Mouse (Mus musculus) forebrain, embryonic 15.5 days (tissue): ENCODE measurements around the gene Apbb2. TPM values are rescaled to one million over a fixed set of nuclear protein-coding genes. Genes with fewer than 3 reads are reported as not detected.

Experiments used
- ATAC-seq: fragments of 200-750 bp; cut with Nextera tagmentation; replicated peaks from 2 replicates; pipeline ENCODE4 v1.8.0; 2017; ENCODE audit warnings: mild to moderate bottlenecking, moderate TSS enrichment, moderate library complexity
- H3K27ac ChIP-seq: fragments of 300-500 bp; sonication (generic); replicated peaks from 2 replicates; pipeline ENCODE4 v1.5.1; 2015; ENCODE audit warnings: mild to moderate bottlenecking, inconsistent platforms
- H3K27me3 ChIP-seq: fragments of 300-500 bp; sonication (generic); 2 replicates; pipeline ENCODE4 v1.6.1; 2015; ENCODE audit warnings: inconsistent platforms
- H3K36me3 ChIP-seq: fragments of 300-500 bp; sonication (generic); 2 replicates; pipeline ENCODE4 v1.6.1; 2015; ENCODE audit warnings: mild to moderate bottlenecking, inconsistent platforms
- H3K4me1 ChIP-seq: fragments of 300-500 bp; sonication (generic); 2 replicates; pipeline ENCODE4 v1.6.1; 2015; ENCODE audit warnings: inconsistent platforms
- H3K4me2 ChIP-seq: fragments of 300-500 bp; sonication (generic); replicated peaks from 2 replicates; pipeline ENCODE4 v1.6.1; 2015; ENCODE audit warnings: mild to moderate bottlenecking, inconsistent platforms
- H3K4me3 ChIP-seq: fragments of 300-500 bp; sonication (generic); 2 replicates; pipeline ENCODE4 v1.5.1; 2015; ENCODE audit warnings: mild to moderate bottlenecking, inconsistent platforms
- H3K9ac ChIP-seq: fragments of 300-500 bp; sonication (generic); replicated peaks from 2 replicates; pipeline ENCODE4 v1.6.1; 2015; ENCODE audit warnings: mild to moderate bottlenecking, inconsistent platforms
- H3K9me3 ChIP-seq: fragments of 300-500 bp; sonication (generic); 2 replicates; pipeline ENCODE4 v1.6.1; 2016; ENCODE audit warnings: inconsistent platforms
- WGBS: fragments of 180-500 bp; shearing (Covaris S2); methylation state at CpG from one replicate; pipeline ENCODE4 v1.1.7; 2015; ENCODE audit warnings: mixed read lengths; 5-methylcytosine and 5-hydroxymethylcytosine counted together
- polyA plus RNA-seq: library from polyadenylated mRNA; unstranded; fragments of >200 nt; fragmentation: Nextera tagmentation; extraction: Ambion mirVana; gene quantifications from 2 replicates; pipeline ENCODE4 v1.2.1, GENCODE M21; 2015

Gene Apbb2
- polyA plus RNA-seq, 1 experiment from 2014 or later = 85.8 TPM

GRCm38 (mm10) chr5:66400563-66400962, 218.0 kb downstream of the Apbb2 start:
- Histone ChIP-seq H3K4me1 (no peaks in the 10 kb centered on the region), H3K9me3 (no peaks in the 10 kb centered on the region), H3K4me2 (no peak overlapping the region), H3K27ac (no peak overlapping the region), H3K9ac (no peak overlapping the region), H3K36me3 (no peaks in the 10 kb centered on the region), H3K27me3 (no peaks in the 10 kb centered on the region), H3K4me3 (no peak overlapping the region)
- whole genome bisulfite sequencing = 88% methylated on average over 4 of the region's 4 CpGs
- no peak for ATAC-seq

GRCm38 (mm10) chr5:66399264-66399620, 219.3 kb downstream of the Apbb2 start:
- no peaks in the 10 kb centered on the region for H3K9me3 ChIP-seq
- H3K27ac ChIP-seq = no peak overlapping the region
- 73% methylated on average over 2 of the region's 2 CpGs for whole genome bisulfite sequencing
- no peak overlapping the region for H3K9ac ChIP-seq
- ATAC-seq = no peak
- no peak overlapping the region for H3K4me2 ChIP-seq
- H3K4me3 ChIP-seq = no peak overlapping the region
- no peaks in the 10 kb centered on the region for H3K27me3 ChIP-seq
- no peaks in the 10 kb centered on the region for H3K4me1 ChIP-seq
- no peaks in the 10 kb centered on the region for H3K36me3 ChIP-seq

- Histone ChIP-seq H3K9me3 (no peaks in the 10 kb centered on the region), H3K4me2 (no peak overlapping the region), H3K36me3 (no peaks in the 10 kb centered on the region), H3K9ac (no peak overlapping the region), H3K27me3 (no peaks in the 10 kb centered on the region), H3K4me3 (no peak overlapping the region), H3K4me1 (0 out of 2 replicates have a peak, but pooled peaks cover 4% of the 10 kb centered on the region), H3K27ac (no peak overlapping the region)
- ATAC-seq = no peak
- WGBS = 97% methylated on average over 5 of the region's 5 CpGs
Observed at GRCm38 (mm10) chr5:66398530-66399263, 219.9 kb downstream of the Apbb2 start.

- H3K4me3 ChIP-seq = no peak overlapping the region
- H3K4me1 ChIP-seq = peaks cover 24% of the 10 kb centered on the region
- no peaks in the 10 kb centered on the region for H3K9me3 ChIP-seq
- peak; percentile 58 for ATAC-seq
- peak overlapping the region; percentile 44; the same call in 1 of the 2 replicates for H3K27ac ChIP-seq
- H3K36me3 ChIP-seq = no peaks in the 10 kb centered on the region
- no peak overlapping the region for H3K9ac ChIP-seq
- H3K4me2 ChIP-seq = no peak overlapping the region
- WGBS = 62% methylated on average over 10 of the region's 10 CpGs
- no peaks in the 10 kb centered on the region for H3K27me3 ChIP-seq
Observed at GRCm38 (mm10) chr5:66393767-66394446, 224.7 kb downstream of the Apbb2 start.

- no peak overlapping the region for H3K9ac ChIP-seq
- no peak overlapping the region for H3K27ac ChIP-seq
- H3K27me3 ChIP-seq = no peaks in the 10 kb centered on the region
- WGBS = 55% methylated on average over 18 of the region's 18 CpGs
- H3K4me1 ChIP-seq = peaks cover 30% of the 10 kb centered on the region
- H3K4me3 ChIP-seq = no peak overlapping the region
- no peaks in the 10 kb centered on the region for H3K9me3 ChIP-seq
- no peaks in the 10 kb centered on the region for H3K36me3 ChIP-seq
- no peak overlapping the region for H3K4me2 ChIP-seq
- no peak for ATAC-seq
Observed at GRCm38 (mm10) chr5:66392861-66393529, 225.6 kb downstream of the Apbb2 start.

GRCm38 (mm10) chr5:66391771-66392170, 226.8 kb downstream of the Apbb2 start:
- peaks cover 34% of the 10 kb centered on the region for H3K4me1 ChIP-seq
- no peak overlapping the region for H3K4me2 ChIP-seq
- H3K27me3 ChIP-seq = no peaks in the 10 kb centered on the region
- H3K27ac ChIP-seq = peak overlapping the region; percentile 55
- WGBS = 53% methylated on average over 11 of the region's 11 CpGs
- ATAC-seq = no peak
- no peak overlapping the region for H3K9ac ChIP-seq
- no peaks in the 10 kb centered on the region for H3K9me3 ChIP-seq
- no peak overlapping the region for H3K4me3 ChIP-seq
- H3K36me3 ChIP-seq = no peaks in the 10 kb centered on the region

GRCm38 (mm10) chr5:66391299-66391698, 227.3 kb downstream of the Apbb2 start:
- H3K36me3 ChIP-seq = no peaks in the 10 kb centered on the region
- no peak for ATAC-seq
- H3K4me2 ChIP-seq = no peak overlapping the region
- 44% methylated on average over 5 of the region's 5 CpGs for WGBS
- H3K9ac ChIP-seq = no peak overlapping the region
- peaks cover 34% of the 10 kb centered on the region for H3K4me1 ChIP-seq
- no peak overlapping the region; the same call in 1 of the 2 replicates for H3K27ac ChIP-seq
- H3K9me3 ChIP-seq = no peaks in the 10 kb centered on the region
- no peaks in the 10 kb centered on the region for H3K27me3 ChIP-seq
- no peak overlapping the region for H3K4me3 ChIP-seq

- Histone ChIP-seq H3K4me2 (no peak overlapping the region), H3K4me1 (peaks cover 34% of the 10 kb centered on the region), H3K36me3 (no peaks in the 10 kb centered on the region), H3K27me3 (no peaks in the 10 kb centered on the region), H3K9me3 (no peaks in the 10 kb centered on the region), H3K4me3 (no peak overlapping the region), H3K27ac (no peak overlapping the region), H3K9ac (no peak overlapping the region)
- 79% methylated on average over 6 of the region's 6 CpGs for WGBS
- no peak for ATAC-seq
Observed at GRCm38 (mm10) chr5:66390567-66390966, 228.0 kb downstream of the Apbb2 start.

GRCm38 (mm10) chr5:66387481-66387880, 231.1 kb downstream of the Apbb2 start:
- Histone ChIP-seq H3K27ac (peak overlapping the region; percentile 48), H3K4me3 (no peak overlapping the region), H3K9me3 (no peaks in the 10 kb centered on the region), H3K4me2 (no peak overlapping the region), H3K9ac (no peak overlapping the region), H3K36me3 (no peaks in the 10 kb centered on the region), H3K27me3 (no peaks in the 10 kb centered on the region), H3K4me1 (peaks cover 20% of the 10 kb centered on the region)
- ATAC-seq = 0 out of 2 replicates have a peak, but pooled peaks have one; percentile 21
- WGBS = 51% methylated on average over 8 of the region's 8 CpGs

GRCm38 (mm10) chr5:66385636-66386035, 232.9 kb downstream of the Apbb2 start:
- H3K4me1 ChIP-seq = peaks cover 10% of the 10 kb centered on the region
- no peak overlapping the region for H3K4me2 ChIP-seq
- ATAC-seq = no peak
- no peaks in the 10 kb centered on the region for H3K9me3 ChIP-seq
- no peaks in the 10 kb centered on the region for H3K27me3 ChIP-seq
- no peak overlapping the region for H3K9ac ChIP-seq
- no peaks in the 10 kb centered on the region for H3K36me3 ChIP-seq
- no peak overlapping the region for H3K27ac ChIP-seq
- H3K4me3 ChIP-seq = no peak overlapping the region
- 46% methylated on average over 3 of the region's 3 CpGs for WGBS

GRCm38 (mm10) chr5:66384806-66385446, 233.7 kb downstream of the Apbb2 start:
- Histone ChIP-seq H3K36me3 (no peaks in the 10 kb centered on the region), H3K9ac (no peak overlapping the region), H3K4me2 (no peak overlapping the region), H3K4me3 (no peak overlapping the region), H3K27ac (no peak overlapping the region), H3K27me3 (no peaks in the 10 kb centered on the region), H3K4me1 (peaks cover 10% of the 10 kb centered on the region), H3K9me3 (no peaks in the 10 kb centered on the region)
- 78% methylated on average over 6 of the region's 6 CpGs for WGBS
- ATAC-seq = no peak

- H3K9ac ChIP-seq = no peak overlapping the region
- ATAC-seq = no peak
Observed at GRCm38 (mm10) chr5:66384114-66384513, 234.5 kb downstream of the Apbb2 start.

More at GRCm38 (mm10) chr5:66384114-66384513, 234.5 kb downstream of the Apbb2 start:
- no peak overlapping the region for H3K4me2 ChIP-seq
- no peaks in the 10 kb centered on the region for H3K36me3 ChIP-seq
- peaks cover 10% of the 10 kb centered on the region for H3K4me1 ChIP-seq
- no peak overlapping the region for H3K27ac ChIP-seq
- H3K9me3 ChIP-seq = no peaks in the 10 kb centered on the region
- WGBS = 80% methylated on average over 5 of the region's 5 CpGs
- no peak overlapping the region for H3K4me3 ChIP-seq
- no peaks in the 10 kb centered on the region for H3K27me3 ChIP-seq
